Mouse (Mus musculus) frontal cortex, postnatal 10 days (tissue): ENCODE measurements at regions not wholly inside any gene's neighbourhood (a gene's known extent, or its start where the extent isn't known, plus 50 kb on each side); places are given as distances from the start of the nearest gene placed in this dataset.
"Not testable (repeated sequence)": the region's sequence is repeated elsewhere in the genome, so short reads cannot be mapped to it uniquely, and the experiment has no call there.

Experiments
- DNase-seq, 2 experiments: peaks; one replicate each; pipeline ENCODE4 v3.0.0; 2022; ENCODE audit warnings: low spot score in 2 of 2, mixed read lengths in 1 of 2

GRCm38 (mm10) chr10:26577087-26577486, 176.1 kb upstream of the Arhgap18 start:
- no peak for DNase-seq

- no peak for DNase-seq
Measured at GRCm38 (mm10) chr10:26585106-26585505, 168.1 kb upstream of the Arhgap18 start.

- not testable (repeated sequence) for DNase-seq
Measured at GRCm38 (mm10) chr10:26607081-26607480, 146.1 kb upstream of the Arhgap18 start.

- DNase-seq: no peak
Measured at GRCm38 (mm10) chr10:26611246-26611645, 142.0 kb upstream of the Arhgap18 start.

- no peak for DNase-seq
Measured at GRCm38 (mm10) chr10:26630196-26630760, 122.9 kb upstream of the Arhgap18 start.

GRCm38 (mm10) chr10:26632266-26632665, 121.0 kb upstream of the Arhgap18 start:
- DNase-seq: no peak

GRCm38 (mm10) chr10:26637459-26637858, 115.8 kb upstream of the Arhgap18 start:
- no peak for DNase-seq

GRCm38 (mm10) chr10:26638056-26638455, 115.2 kb upstream of the Arhgap18 start:
- no peak for DNase-seq

- no peak for DNase-seq
Measured at GRCm38 (mm10) chr10:26639118-26639517, 114.1 kb upstream of the Arhgap18 start.

- DNase-seq: no peak
Measured at GRCm38 (mm10) chr10:26653103-26653502, 100.1 kb upstream of the Arhgap18 start.

- DNase-seq: no peak
Measured at GRCm38 (mm10) chr10:26664270-26664669, 89.0 kb upstream of the Arhgap18 start.

GRCm38 (mm10) chr10:26679500-26680227, 73.6 kb upstream of the Arhgap18 start:
- no peak for DNase-seq

- DNase-seq: no peak
Measured at GRCm38 (mm10) chr10:26694761-26695160, 58.5 kb upstream of the Arhgap18 start.

GRCm38 (mm10) chr10:26695212-26695933, 57.8 kb upstream of the Arhgap18 start:
- DNase-seq: peak; percentile 29 to 53
